Mouse (Mus musculus): ENCODE results near the gene Thada.

The Thada gene

GRCm38 (mm10) chr17:84465753-84466608 is at the start of gene Thada:
Gene Thada (minus strand): TSS chr17:84466205.
- peak; percentile 94 to 96 for DNase-seq

DNA sequence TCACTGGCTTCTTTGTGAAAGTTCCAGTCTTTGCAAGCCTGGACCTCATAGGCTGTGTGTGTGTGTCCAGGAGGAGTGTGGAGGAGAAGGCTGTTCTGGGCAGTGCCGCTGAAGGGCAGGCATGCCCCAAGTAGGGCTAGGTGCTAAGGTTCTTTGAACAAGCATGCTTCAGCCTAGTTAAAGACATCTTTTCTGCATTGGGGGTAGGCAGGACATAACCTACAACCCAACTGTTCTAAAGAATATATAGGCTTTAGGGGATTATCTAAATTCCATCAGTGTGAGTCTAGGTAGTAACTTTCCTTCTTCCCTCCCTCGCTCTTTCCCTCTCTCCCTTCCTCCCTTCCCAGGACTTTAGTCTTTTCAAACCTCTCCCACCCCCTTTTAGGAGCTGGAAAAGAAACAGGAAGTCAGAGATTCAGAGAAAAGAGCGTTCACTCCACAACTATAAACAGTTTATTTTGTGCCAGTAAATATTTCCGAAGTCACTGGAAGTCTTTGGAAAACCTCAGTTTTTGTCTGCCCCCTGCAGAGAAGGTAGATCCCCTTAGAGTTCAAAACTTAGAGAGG is 46.6 kb upstream of the Thada start:
- DNase-seq: no peak

DNA sequence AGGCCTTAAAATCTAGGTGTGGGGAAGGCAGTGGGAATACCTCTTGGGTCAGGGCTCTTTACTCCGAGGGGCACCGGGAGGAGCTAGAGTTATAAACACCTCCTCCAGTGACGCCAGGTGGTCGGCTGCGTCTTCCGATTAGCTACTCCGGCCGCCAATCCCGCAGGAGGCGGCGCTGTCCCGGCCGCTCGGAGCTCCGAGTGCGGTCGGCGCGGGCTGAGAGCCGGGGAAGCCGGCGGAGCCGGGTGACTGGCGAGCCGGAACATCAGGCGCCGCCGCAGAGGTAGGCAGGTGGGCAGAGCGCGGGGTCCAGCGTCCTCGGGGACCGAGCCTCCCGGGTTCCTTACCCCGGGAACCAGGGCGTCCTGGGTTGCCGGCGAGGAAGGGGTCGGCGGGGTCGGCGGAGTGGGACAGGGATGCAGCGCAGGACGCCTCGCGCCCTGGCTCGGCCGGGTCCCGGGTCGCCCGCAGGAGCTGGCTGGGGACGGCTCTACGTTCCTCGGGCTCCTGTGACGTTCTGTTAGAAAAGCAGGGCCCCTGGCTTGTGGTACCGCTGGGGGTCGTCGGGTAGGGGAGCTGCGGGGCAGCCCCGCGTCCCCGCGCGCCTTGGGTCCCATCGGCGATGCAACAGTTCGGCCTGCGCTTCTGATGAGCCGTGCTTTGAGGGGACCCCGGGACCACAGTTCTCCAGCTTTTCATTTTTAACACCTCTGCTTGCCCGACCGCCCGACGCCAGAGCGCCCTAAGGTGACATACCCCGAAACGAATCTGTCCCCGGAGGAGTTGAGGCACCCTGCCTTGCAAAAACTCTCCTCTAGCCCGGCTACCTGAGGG is 45.9 kb upstream of the Thada start, which contains the start of gene Plekhh2:
Gene Plekhh2, plus strand, starts transcription at position 214 of the 834 bp plus-strand sequence.
- DNase-seq: peak in 1 of 2 experiments; percentile 9

GRCm38 (mm10) chr17:84510961-84511639 is 45.1 kb upstream of the Thada start:
- DNase-seq: no peak

- DNase-seq: no peak
Measured at GRCm38 (mm10) chr17:84510355-84510754, 44.4 kb upstream of the Thada start.

DNA sequence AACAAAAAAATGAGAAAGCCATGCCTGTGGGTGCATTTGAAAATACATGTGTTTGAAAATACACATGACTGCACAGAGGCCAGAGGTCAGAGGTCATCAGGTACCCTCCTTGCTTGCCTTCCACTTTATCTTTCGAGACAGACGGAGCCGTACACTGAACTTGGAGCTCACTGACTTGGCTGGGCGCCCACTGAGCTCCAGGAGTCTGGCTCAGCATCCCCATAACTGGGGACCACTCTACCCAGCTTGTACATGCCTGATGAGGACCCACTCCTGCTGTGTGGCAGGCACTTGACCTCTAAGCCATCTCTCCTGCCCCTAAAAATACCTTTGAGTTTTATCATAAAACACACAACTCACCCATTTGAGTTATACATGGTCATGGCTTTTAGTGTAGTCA is 43.2 kb upstream of the Thada start:
- DNase-seq: no peak

GRCm38 (mm10) chr17:84508736-84509135 is 42.7 kb upstream of the Thada start:
- DNase-seq: no peak

- DNase-seq: no peak
Measured at GRCm38 (mm10) chr17:84505922-84506321, 39.9 kb upstream of the Thada start.

- DNase-seq: no peak
Measured at GRCm38 (mm10) chr17:84502341-84502740, 36.3 kb upstream of the Thada start.

GRCm38 (mm10) chr17:84498639-84499038 is 32.6 kb upstream of the Thada start:
- DNase-seq: no peak

DNA sequence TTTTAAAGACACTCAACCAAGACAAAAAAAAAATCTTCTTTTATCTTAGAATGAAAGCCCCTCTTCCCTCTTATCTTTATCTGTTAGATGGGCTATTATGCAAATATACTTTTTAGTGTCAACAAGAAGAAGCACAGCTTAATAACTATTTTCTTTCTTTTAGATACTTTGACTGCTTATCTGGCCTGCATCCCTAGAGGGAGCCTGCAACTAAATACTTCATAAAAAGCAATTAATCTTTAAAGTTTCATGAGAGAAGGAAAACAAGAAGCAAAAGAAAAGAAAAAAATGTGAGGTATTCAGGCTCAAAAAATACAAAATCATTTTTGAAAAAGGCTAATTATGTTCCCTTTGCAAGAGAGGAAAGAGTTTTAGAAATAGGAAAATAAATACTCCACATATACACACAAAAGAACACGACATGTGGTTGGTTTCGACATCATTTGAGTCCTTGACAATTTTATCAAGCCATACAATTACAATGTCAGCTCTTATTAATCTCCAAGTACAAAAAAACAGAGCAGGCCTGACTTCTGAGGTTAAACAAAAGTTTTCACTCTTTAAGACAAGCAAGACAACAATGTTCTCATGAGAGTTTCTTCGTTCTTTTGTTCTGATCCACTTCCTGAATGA is 32.1 kb upstream of the Thada start:
- DNase-seq: no peak

- no peak for DNase-seq
Measured at GRCm38 (mm10) chr17:84497559-84497958, 31.6 kb upstream of the Thada start.

GRCm38 (mm10) chr17:84497026-84497425 is 31.0 kb upstream of the Thada start:
- no peak for DNase-seq

- no peak for DNase-seq
Measured at GRCm38 (mm10) chr17:84492255-84492880, 26.4 kb upstream of the Thada start.

- no peak for DNase-seq
Measured at GRCm38 (mm10) chr17:84487415-84487814, 21.4 kb upstream of the Thada start.

DNA sequence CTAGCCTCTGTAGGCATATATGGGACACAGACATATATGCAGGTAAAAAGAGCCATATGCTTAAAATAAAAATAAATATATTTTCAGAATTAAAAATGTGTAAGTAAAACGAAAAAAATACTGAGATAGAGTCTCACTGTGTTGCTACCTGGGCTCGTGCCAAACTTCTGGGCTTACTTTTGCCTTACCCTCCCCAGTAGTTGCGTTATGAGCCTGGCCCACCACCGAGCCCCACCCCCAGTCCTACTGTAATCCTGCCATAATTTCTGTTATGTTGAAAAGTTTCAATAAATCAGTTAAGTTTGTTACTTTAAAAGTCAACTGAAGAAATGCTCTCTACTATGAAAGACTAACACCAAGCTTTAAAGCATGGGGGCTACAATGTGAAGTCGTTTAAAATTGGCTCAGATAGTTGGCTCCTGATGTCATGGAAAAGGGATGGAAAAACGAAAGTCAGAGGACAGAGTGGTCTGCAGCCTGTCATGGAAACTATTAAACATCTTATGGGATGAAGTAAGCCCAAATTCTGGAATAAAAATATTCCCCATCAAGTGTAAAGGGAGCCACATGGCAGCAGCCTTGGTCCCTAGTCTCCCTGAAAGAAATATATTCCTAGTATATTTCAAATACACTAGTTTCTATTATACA is 17.8 kb upstream of the Thada start:
- DNase-seq: no peak

DNA sequence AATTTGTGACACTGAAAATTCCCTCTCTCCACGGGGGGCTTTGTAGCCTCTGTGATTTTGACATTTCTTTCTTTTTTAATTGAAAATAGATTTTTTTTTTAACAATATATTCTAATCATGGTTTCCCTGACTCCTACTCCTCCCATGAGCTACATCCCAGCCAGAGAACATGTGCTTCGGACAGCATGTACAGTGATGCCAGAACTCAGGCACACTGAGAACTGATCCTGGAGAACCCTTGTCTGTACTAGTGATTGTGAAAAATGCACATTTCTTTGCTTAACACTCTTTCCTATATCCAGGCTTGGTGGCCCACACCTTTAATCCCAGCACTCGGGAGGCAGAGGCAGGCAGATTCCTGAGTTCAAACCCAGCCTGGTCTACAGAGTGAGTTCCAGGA is 16.8 kb upstream of the Thada start:
- DNase-seq: no peak

DNA sequence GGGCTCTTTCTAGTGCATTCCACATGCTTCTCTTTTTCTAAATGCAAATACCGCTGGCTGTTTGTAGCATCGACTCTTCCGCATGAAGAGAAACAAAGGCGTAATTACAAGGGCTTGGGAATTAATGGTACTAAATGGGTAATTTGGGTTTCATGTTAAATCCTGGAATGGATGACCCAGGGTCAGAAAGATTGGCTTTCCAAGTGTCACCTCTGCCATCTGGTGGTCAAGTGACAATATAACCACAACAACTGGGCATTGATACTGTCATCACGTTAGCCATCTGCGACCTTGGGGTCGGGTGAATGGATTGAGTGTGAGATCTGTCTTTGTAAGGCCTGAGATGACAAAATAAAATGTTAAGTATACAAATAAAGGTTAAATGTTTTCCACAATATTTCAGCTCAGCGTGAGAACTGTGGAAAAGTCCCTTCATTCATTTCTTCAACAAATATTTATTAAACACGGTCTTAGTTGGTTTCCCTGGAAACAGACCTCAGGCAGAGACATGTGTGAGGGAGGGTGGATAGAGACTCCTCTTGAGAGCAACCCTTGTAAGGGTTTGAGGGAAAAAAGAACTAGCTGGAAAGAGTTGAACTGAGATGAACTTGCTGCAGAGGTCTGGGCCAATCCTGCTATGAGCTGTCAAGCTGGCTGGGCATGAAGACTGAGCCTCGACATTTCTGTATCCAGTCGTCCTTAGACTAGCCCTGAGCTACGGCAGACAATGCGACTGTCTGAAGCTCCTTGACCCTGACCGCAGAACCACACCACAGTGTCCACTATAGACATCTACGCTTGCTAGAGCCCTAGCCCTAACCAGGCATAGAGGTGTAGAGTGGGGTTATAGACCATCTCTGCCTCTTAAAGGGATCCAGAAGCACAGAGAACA is 14.7 kb upstream of the Thada start:
- DNase-seq: no peak

GRCm38 (mm10) chr17:84478276-84478675 is 12.3 kb upstream of the Thada start:
- no peak for DNase-seq

DNA sequence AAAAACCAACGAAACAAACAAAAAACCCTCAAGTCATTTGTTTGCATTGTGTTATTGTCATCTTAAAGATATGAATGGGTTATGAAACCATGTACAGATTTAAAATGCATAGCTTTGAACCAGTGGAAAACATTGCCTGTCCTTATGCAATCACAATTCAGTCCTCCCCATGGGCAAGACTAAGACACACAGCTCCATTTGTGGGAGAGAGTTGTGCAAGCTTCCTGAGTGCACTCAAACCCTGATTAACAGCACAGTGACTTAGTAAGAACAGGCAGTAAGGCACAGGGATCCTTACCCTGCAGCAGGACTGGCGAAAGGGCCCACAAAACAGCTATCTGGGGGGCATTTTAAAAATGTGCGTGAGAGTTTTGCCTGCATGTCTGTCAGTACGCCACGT is 11.2 kb upstream of the Thada start:
- DNase-seq: no peak

Data from thymus, adult 18-20 months (tissue).